Mouse (Mus musculus): Measurements from ENCODE around the gene Lrrn2.

DNA sequence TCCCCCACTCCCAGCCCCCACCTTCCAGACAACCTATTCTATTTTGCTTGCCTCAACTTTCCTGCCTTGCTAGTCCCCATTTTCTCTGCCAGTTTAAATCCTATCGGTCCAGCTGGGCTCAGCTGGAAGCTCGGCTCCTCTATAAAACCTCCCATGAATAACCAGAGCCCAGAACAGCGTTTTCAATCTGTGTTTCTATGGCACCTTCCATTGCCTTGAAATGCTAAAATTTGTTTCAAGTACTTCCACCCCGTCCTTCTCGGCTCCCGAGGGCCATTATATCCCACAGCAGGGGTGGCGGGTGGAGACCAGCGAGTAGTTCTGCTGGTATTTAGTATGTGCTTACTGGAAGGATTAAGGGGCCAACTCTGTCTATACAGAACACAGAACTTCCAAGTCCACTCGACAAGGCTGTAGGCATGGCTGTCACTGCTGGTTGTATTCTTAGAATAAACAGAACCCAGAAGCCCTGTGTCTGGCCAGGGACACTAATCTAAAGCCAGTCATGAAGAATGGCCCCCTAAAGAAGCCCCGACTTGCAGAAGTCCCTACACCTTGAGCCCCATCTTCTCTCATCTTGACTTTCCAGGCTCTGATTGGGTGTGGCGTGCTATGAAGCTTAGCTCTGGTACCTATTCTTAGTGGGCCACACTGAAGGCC, 992 bp upstream of the Lrrn2 start:
- TF ChIP-seq CTCF (IDR thresholded peaks at IDR 0.05; ENCODE audit: control insufficient read depth, insufficient read depth, insufficient replicate concordance, low read depth, low read length) = no peak
- no peak for TF ChIP-seq POLR2A (IDR thresholded peaks at IDR 0.05; ENCODE audit: control insufficient read depth, low read depth, low read length)
